10 mouse cellular contexts compared by ENCODE assay signal in genomic region chr11:118648369-118648768, GRCm38 (mm10).
A peak's percentile ranks its signal among the peaks of the same experiment; 100 is the strongest.
DNase-seq lines count a peak whose midpoint lies in the region; ATAC-seq and TF ChIP-seq lines count a peak whose summit lies in the region.
"Had no signal": no experiment of that assay in that cellular context is flagged by ENCODE, and none has a peak within 500 bp of the region (broad histone marks: within the 10 kb centered on the region; RNA-seq: fewer than 3 reads in every experiment).

No protein-coding gene starts in this region.

- H3K27ac ChIP-seq in bone marrow, adult 2 months (ENCODE audit: control insufficient read depth, insufficient read depth, low read depth, low read length, poor library complexity): no peak overlapping the region
- H3K27ac ChIP-seq in gastrocnemius, adult 2 months: no peak overlapping the region
- H3K27ac ChIP-seq in liver, embryonic 14.5 days: no peak overlapping the region
- H3K27ac ChIP-seq: limb, embryonic 12.5 days; stomach, embryonic 15.5 days had no signal

- H3K4me2 ChIP-seq in liver, embryonic 14.5 days (ENCODE audit: low read depth): no peak overlapping the region
- H3K4me2 ChIP-seq: limb, embryonic 12.5 days; stomach, embryonic 15.5 days had no signal

- no peaks in the 10 kb centered on the region for H3K36me3 ChIP-seq in E14TG2a.4 (ENCODE audit: insufficient read depth, low read length)
- no peaks in the 10 kb centered on the region for H3K36me3 ChIP-seq in liver, embryonic 14.5 days (replicated peaks; ENCODE audit: control insufficient read depth, insufficient read depth, low read depth)
- H3K36me3 ChIP-seq: limb, embryonic 12.5 days; stomach, embryonic 15.5 days had no signal

- ATAC-seq in liver, embryonic 14.5 days (ENCODE audit: insufficient read depth): no peak

- peak; percentile 37 to 51 for DNase-seq in layer of hippocampus, postnatal 10 days (ENCODE audit: low spot score in 2 of 2)
- DNase-seq in layer of hippocampus, adult 8-10 months (ENCODE audit: low spot score in 2 of 2): no peak
- DNase-seq in gastrocnemius, adult 2 months: peak; percentile 85
- no peak for DNase-seq in liver, embryonic 14.5 days (ENCODE audit: low read depth in 3 of 3, low spot score in 3 of 3)
- DNase-seq in thymus, postnatal 25 days: peak; percentile 20
- DNase-seq in layer of hippocampus, postnatal 36 days: no peak

- no peaks in the 10 kb centered on the region for H3K4me1 ChIP-seq in E14TG2a.4 (replicated peaks; ENCODE audit: low read depth, low read length)
- no peaks in the 10 kb centered on the region for H3K4me1 ChIP-seq in bone marrow, adult 2 months (ENCODE audit: control insufficient read depth, insufficient read depth, low read length)
- no peaks in the 10 kb centered on the region for H3K4me1 ChIP-seq in liver, embryonic 14.5 days (replicated peaks; ENCODE audit: control insufficient read depth in 2 of 2, insufficient read depth in 2 of 2, low read length in 1 of 2)
- H3K4me1 ChIP-seq: limb, embryonic 12.5 days; stomach, embryonic 15.5 days had no signal

- TF ChIP-seq CTCF in E14TG2a.4 (conservative IDR thresholded peaks at IDR 0.05; ENCODE audit: low read length): peak; percentile 61
- peak; percentile 39 for TF ChIP-seq CTCF in bone marrow, adult 2 months (IDR thresholded peaks at IDR 0.05; ENCODE audit: control insufficient read depth, insufficient read depth, low read length)
- TF ChIP-seq CTCF in gastrocnemius, adult 2 months (IDR thresholded peaks at IDR 0.05): peak; percentile 78
- TF ChIP-seq CTCF in liver, embryonic 14.5 days (IDR thresholded peaks at IDR 0.05; ENCODE audit: low read depth): peak; percentile 67

- no peaks in the 10 kb centered on the region for H3K9me3 ChIP-seq in E14TG2a.4 (ENCODE audit: low read length)
- no peaks in the 10 kb centered on the region for H3K9me3 ChIP-seq in liver, embryonic 14.5 days (ENCODE audit: control insufficient read depth, low read length)
- H3K9me3 ChIP-seq: limb, embryonic 12.5 days; stomach, embryonic 15.5 days had no signal

- H3K27me3 ChIP-seq in E14TG2a.4 (ENCODE audit: insufficient read depth, low read length): no peaks in the 10 kb centered on the region; the same call in 1 of the 2 replicates
- H3K27me3 ChIP-seq in liver, embryonic 14.5 days (ENCODE audit: control insufficient read depth, insufficient read depth, low read length): no peaks in the 10 kb centered on the region
- H3K27me3 ChIP-seq: limb, embryonic 12.5 days; stomach, embryonic 15.5 days had no signal

- no peak overlapping the region for H3K9ac ChIP-seq in liver, embryonic 14.5 days (replicated peaks)
- H3K9ac ChIP-seq: limb, embryonic 12.5 days; stomach, embryonic 15.5 days had no signal

- 23% methylated on average over 5 of the region's 5 CpGs for WGBS in bone marrow, adult 2 months
- 21% methylated on average over 5 of the region's 5 CpGs for WGBS in liver, embryonic 14.5 days (ENCODE audit: insufficient replicate concordance)

- no peak for TF ChIP-seq EP300 in liver, embryonic 14.5 days (IDR thresholded peaks at IDR 0.05; ENCODE audit: low read depth)

- intact Hi-C loops in gastrocnemius, adult 2 months (cut with DNase I): loop anchor here (2.0 kb wide), 1 partner anchor 90 kb away; no protein-coding TSS in a partner anchor

- H3K4me3 ChIP-seq in E14TG2a.4 (replicated peaks; ENCODE audit: low read length): no peak overlapping the region
- no peak overlapping the region for H3K4me3 ChIP-seq in bone marrow, adult 2 months (replicated peaks; ENCODE audit: control insufficient read depth, low read depth, low read length)
- H3K4me3 ChIP-seq in gastrocnemius, adult 2 months: no peak overlapping the region
- no peak overlapping the region for H3K4me3 ChIP-seq in liver, embryonic 14.5 days (ENCODE audit: insufficient read depth in 1 of 2, low read depth in 2 of 2, low read length in 2 of 2)
- H3K4me3 ChIP-seq: limb, embryonic 12.5 days; stomach, embryonic 15.5 days had no signal

- no peak for TF ChIP-seq POLR2A in bone marrow, adult 2 months (IDR thresholded peaks at IDR 0.05; ENCODE audit: borderline replicate concordance, control insufficient read depth, low read depth, low read length)

Comparison
In these comparisons a context has a peak if more than half of its experiments do, and no peak if none do; other contexts are left out.
1. DNase-seq: peak in layer of hippocampus, postnatal 10 days (2 of 2), gastrocnemius, adult 2 months (single experiment) and thymus, postnatal 25 days (single experiment); none in layer of hippocampus, adult 8-10 months (0 of 2), liver, embryonic 14.5 days (0 of 3) and layer of hippocampus, postnatal 36 days (0 of 2).
2. Peak in every context shown above with its lines, with median percentiles within 50 percentile points of each other: CTCF ChIP-seq.